Mouse (Mus musculus): Measurements from ENCODE around the gene Ggta1. TPM values are rescaled to one million over a fixed set of nuclear protein-coding genes. Genes with fewer than 3 reads are reported as not detected.

Gene Ggta1
- polyA plus RNA-seq, 1 experiment from 2014 or later, result 7.4 TPM

GRCm38 (mm10) chr2:35451484-35452050, 11.5 kb downstream of the Ggta1 start:
- Histone ChIP-seq H3K27ac (replicated peaks) (no peak overlapping the region), H3K27me3 (replicated peaks) (no peaks in the 10 kb centered on the region), H3K4me2 (no peak overlapping the region), H3K9ac (replicated peaks) (no peak overlapping the region), H3K9me3 (replicated peaks) (no peaks in the 10 kb centered on the region), H3K4me1 (no peaks in the 10 kb centered on the region), H3K4me3 (replicated peaks) (no peak overlapping the region), H3K36me3 (no peaks in the 10 kb centered on the region)
- ATAC-seq (ENCODE audit: low FRiP score), result no peak
- WGBS, result 87% methylated on average over 5 of the region's 5 CpGs

- H3K4me1 ChIP-seq, result no peaks in the 10 kb centered on the region
- H3K9me3 ChIP-seq (replicated peaks), result no peaks in the 10 kb centered on the region
- H3K4me3 ChIP-seq (replicated peaks), result no peak overlapping the region
- H3K36me3 ChIP-seq, result no peaks in the 10 kb centered on the region
- 84% methylated on average over 4 of the region's 4 CpGs for WGBS
- H3K4me2 ChIP-seq, result no peak overlapping the region
- ATAC-seq (ENCODE audit: low FRiP score), result no peak
- H3K27me3 ChIP-seq (replicated peaks), result no peaks in the 10 kb centered on the region
- no peak overlapping the region for H3K9ac ChIP-seq (replicated peaks)
- H3K27ac ChIP-seq (replicated peaks), result no peak overlapping the region
These were observed 12.2 kb downstream of the Ggta1 start for GRCm38 (mm10) chr2:35450856-35451255.

GRCm38 (mm10) chr2:35449687-35450622, 13.1 kb downstream of the Ggta1 start:
- ATAC-seq (ENCODE audit: low FRiP score), result no peak

GRCm38 (mm10) chr2:35448914-35449670, 13.9 kb downstream of the Ggta1 start:
- Histone ChIP-seq H3K4me1 (peaks cover 6% of the 10 kb centered on the region; the same call in 1 of the 2 replicates), H3K4me3 (replicated peaks) (no peak overlapping the region), H3K27ac (replicated peaks) (no peak overlapping the region), H3K36me3 (no peaks in the 10 kb centered on the region), H3K9ac (replicated peaks) (no peak overlapping the region), H3K9me3 (replicated peaks) (no peaks in the 10 kb centered on the region), H3K4me2 (no peak overlapping the region), H3K27me3 (replicated peaks) (no peaks in the 10 kb centered on the region)
- WGBS, result 88% methylated on average over 9 of the region's 9 CpGs
- ATAC-seq (ENCODE audit: low FRiP score), result no peak

More at GRCm38 (mm10) chr2:35449687-35450622, 13.1 kb downstream of the Ggta1 start:
- Histone ChIP-seq H3K9me3 (replicated peaks) (no peaks in the 10 kb centered on the region), H3K4me3 (replicated peaks) (no peak overlapping the region), H3K27ac (replicated peaks) (no peak overlapping the region), H3K9ac (replicated peaks) (no peak overlapping the region), H3K36me3 (no peaks in the 10 kb centered on the region), H3K4me1 (0 out of 2 replicates have a peak, but pooled peaks cover under 1% of the 10 kb centered on the region), H3K4me2 (no peak overlapping the region), H3K27me3 (replicated peaks) (no peaks in the 10 kb centered on the region)
- WGBS, result 86% methylated on average over 12 of the region's 12 CpGs

GRCm38 (mm10) chr2:35448215-35448913, 14.7 kb downstream of the Ggta1 start:
- H3K4me2 ChIP-seq, result no peak overlapping the region
- H3K27ac ChIP-seq (replicated peaks), result no peak overlapping the region
- ATAC-seq (ENCODE audit: low FRiP score), result no peak
- 43% methylated on average over 7 of the region's 7 CpGs for WGBS
- no peaks in the 10 kb centered on the region for H3K9me3 ChIP-seq (replicated peaks)
- no peaks in the 10 kb centered on the region for H3K36me3 ChIP-seq
- no peaks in the 10 kb centered on the region for H3K27me3 ChIP-seq (replicated peaks)
- H3K9ac ChIP-seq (replicated peaks), result no peak overlapping the region
- no peak overlapping the region for H3K4me3 ChIP-seq (replicated peaks)
- peaks cover 6% of the 10 kb centered on the region; the same call in 1 of the 2 replicates for H3K4me1 ChIP-seq

- Histone ChIP-seq H3K27ac (replicated peaks) (no peak overlapping the region), H3K4me3 (replicated peaks) (no peak overlapping the region), H3K4me2 (no peak overlapping the region), H3K27me3 (replicated peaks) (no peaks in the 10 kb centered on the region), H3K9ac (replicated peaks) (no peak overlapping the region), H3K9me3 (replicated peaks) (no peaks in the 10 kb centered on the region), H3K4me1 (peaks cover 6% of the 10 kb centered on the region; the same call in 1 of the 2 replicates), H3K36me3 (no peaks in the 10 kb centered on the region)
- 88% methylated on average over 7 of the region's 7 CpGs for WGBS
- no peak for ATAC-seq (ENCODE audit: low FRiP score)
These were observed 15.6 kb downstream of the Ggta1 start for GRCm38 (mm10) chr2:35447453-35447852.

GRCm38 (mm10) chr2:35446798-35447197, 16.2 kb downstream of the Ggta1 start:
- Histone ChIP-seq H3K9me3 (replicated peaks) (no peaks in the 10 kb centered on the region), H3K36me3 (no peaks in the 10 kb centered on the region), H3K4me2 (no peak overlapping the region), H3K27ac (replicated peaks) (no peak overlapping the region), H3K4me1 (peaks cover 6% of the 10 kb centered on the region; the same call in 1 of the 2 replicates), H3K27me3 (replicated peaks) (no peaks in the 10 kb centered on the region), H3K4me3 (replicated peaks) (no peak overlapping the region), H3K9ac (replicated peaks) (no peak overlapping the region)
- ATAC-seq (ENCODE audit: low FRiP score), result no peak
- WGBS, result 87% methylated on average over 8 of the region's 8 CpGs

GRCm38 (mm10) chr2:35446300-35446699, 16.7 kb downstream of the Ggta1 start:
- H3K4me1 ChIP-seq, result peaks cover 6% of the 10 kb centered on the region; the same call in 1 of the 2 replicates
- H3K9me3 ChIP-seq (replicated peaks), result no peaks in the 10 kb centered on the region
- no peak overlapping the region for H3K27ac ChIP-seq (replicated peaks)
- H3K4me2 ChIP-seq, result no peak overlapping the region
- no peak overlapping the region for H3K9ac ChIP-seq (replicated peaks)
- H3K27me3 ChIP-seq (replicated peaks), result no peaks in the 10 kb centered on the region
- no peak for ATAC-seq (ENCODE audit: low FRiP score)
- H3K4me3 ChIP-seq (replicated peaks), result no peak overlapping the region
- WGBS, result 82% methylated on average over 5 of the region's 5 CpGs
- H3K36me3 ChIP-seq, result no peaks in the 10 kb centered on the region

- Histone ChIP-seq H3K27me3 (replicated peaks) (no peaks in the 10 kb centered on the region), H3K9me3 (replicated peaks) (no peaks in the 10 kb centered on the region), H3K4me1 (peaks cover 6% of the 10 kb centered on the region; the same call in 1 of the 2 replicates), H3K4me2 (no peak overlapping the region), H3K9ac (replicated peaks) (no peak overlapping the region), H3K4me3 (replicated peaks) (no peak overlapping the region), H3K27ac (replicated peaks) (no peak overlapping the region), H3K36me3 (no peaks in the 10 kb centered on the region)
- ATAC-seq (ENCODE audit: low FRiP score), result no peak
- WGBS, result 82% methylated on average over 7 of the region's 7 CpGs
These were observed 17.4 kb downstream of the Ggta1 start for GRCm38 (mm10) chr2:35445610-35446009.

GRCm38 (mm10) chr2:35444764-35445262, 18.2 kb downstream of the Ggta1 start:
- no peak overlapping the region for H3K4me2 ChIP-seq
- peak overlapping the region; percentile 23; the same call in 1 of the 2 replicates for H3K27ac ChIP-seq (replicated peaks)
- H3K4me3 ChIP-seq (replicated peaks), result no peak overlapping the region
- no peak for ATAC-seq (ENCODE audit: low FRiP score)
- H3K36me3 ChIP-seq, result no peaks in the 10 kb centered on the region
- H3K9me3 ChIP-seq (replicated peaks), result no peaks in the 10 kb centered on the region
- H3K27me3 ChIP-seq (replicated peaks), result no peaks in the 10 kb centered on the region
- 77% methylated on average over 6 of the region's 6 CpGs for WGBS
- no peak overlapping the region for H3K9ac ChIP-seq (replicated peaks)
- H3K4me1 ChIP-seq, result peaks cover 6% of the 10 kb centered on the region; the same call in 1 of the 2 replicates

Measured in neural tube, embryonic 15.5 days (tissue).